In genomic region chr4:109043756-109044155, GRCm38 (mm10) we compare ENCODE assay signal across 19 mouse cellular contexts. TPM values are rescaled to one million over a fixed set of nuclear protein-coding genes. Genes with fewer than 3 reads are reported as not detected.
DNase-seq lines count a peak whose midpoint lies in the region; TF ChIP-seq lines count a peak whose summit lies in the region.
"Had no signal": no experiment of that assay in that cellular context is flagged by ENCODE, and none has a peak within 500 bp of the region (broad histone marks: within the 10 kb centered on the region; RNA-seq: fewer than 3 reads in every experiment).

No protein-coding gene starts in this region.

- 0 out of 2 replicates have a peak, but pooled peaks have one; percentile 17 for TF ChIP-seq CTCF in layer of hippocampus, adult 2 months (conservative IDR thresholded peaks at IDR 0.05)

- no peak overlapping the region for H3K27ac ChIP-seq in layer of hippocampus, adult 2 months
- H3K27ac ChIP-seq: embryonic facial prominence, embryonic 13.5 days; embryonic facial prominence, embryonic 15.5 days; forebrain, embryonic 10.5 days; forebrain, embryonic 12.5 days had no signal

- H3K4me3 ChIP-seq in layer of hippocampus, adult 2 months: no peak overlapping the region
- H3K4me3 ChIP-seq: embryonic facial prominence, embryonic 13.5 days; embryonic facial prominence, embryonic 15.5 days; erythroblast, embryonic 14.5 days; forebrain, embryonic 10.5 days; forebrain, embryonic 12.5 days had no signal

- DNase-seq in layer of hippocampus, adult 2 months (ENCODE audit: low spot score in 2 of 2): no peak
- DNase-seq in layer of hippocampus, postnatal 10 days (ENCODE audit: low spot score in 2 of 2): no peak
- peak; percentile 17 for DNase-seq in ZHBTc4 (ENCODE audit: low read depth, low spot score)
- no peak for DNase-seq in testis, postnatal 10 days (ENCODE audit: low spot score)
- DNase-seq in gastrocnemius, adult 8-10 months (ENCODE audit: low spot score in 2 of 2): no peak
- DNase-seq: adrenal gland, adult 2 months; adrenal gland, postnatal 25 days; cerebellum, adult 11 months; cerebellum, adult 18-20 months; cerebellum, adult 8-10 months; cerebellum, adult 9-11 months; cerebellum, postnatal 14 days; cerebellum, postnatal 36 days; embryo, embryonic 11 days had no signal

RNA-seq across cellular contexts. Expression of gene Nrd1, which starts 43.3 kb away (rescaled TPM):
- 100 to 1,000 TPM; 121 to 130 TPM for total RNA-seq in layer of hippocampus, adult 2 months (2021)
- total RNA-seq in layer of hippocampus, postnatal 10 days (2021): 100 to 1,000 TPM; 137 to 141 TPM
- 100 to 1,000 TPM; 134 to 179 (median 159) TPM for total RNA-seq in gastrocnemius, adult 8-10 months (2022)
